Mouse (Mus musculus): Measurements from ENCODE around the gene Dnajb4.

The Dnajb4 gene

GRCm38 (mm10) chr3:152171862-152172261 is 38.2 kb downstream of the Dnajb4 start:
- no peak for DNase-seq (ENCODE audit: low read depth, low spot score)

- DNase-seq (ENCODE audit: low read depth, low spot score): no peak
Observed at GRCm38 (mm10) chr3:152171236-152171635, 38.9 kb downstream of the Dnajb4 start.

GRCm38 (mm10) chr3:152170407-152170806 is 39.7 kb downstream of the Dnajb4 start:
- DNase-seq (ENCODE audit: low read depth, low spot score): no peak

GRCm38 (mm10) chr3:152168007-152168406 is 42.1 kb downstream of the Dnajb4 start:
- DNase-seq (ENCODE audit: low read depth, low spot score): no peak

GRCm38 (mm10) chr3:152166699-152167451 is 43.2 kb downstream of the Dnajb4 start:
- DNase-seq (ENCODE audit: low read depth, low spot score): no peak

GRCm38 (mm10) chr3:152166099-152166423 is 44.0 kb downstream of the Dnajb4 start, which contains the start of gene Gipc2:
TSS of gene Gipc2 (minus strand) at chr3:152166230.
- DNase-seq (ENCODE audit: low read depth, low spot score): no peak

GRCm38 (mm10) chr3:152165351-152166098 is 44.6 kb downstream of the Dnajb4 start:
- no peak for DNase-seq (ENCODE audit: low read depth, low spot score)

GRCm38 (mm10) chr3:152165014-152165350 is 45.1 kb downstream of the Dnajb4 start:
- DNase-seq (ENCODE audit: low read depth, low spot score): no peak

- no peak for DNase-seq (ENCODE audit: low read depth, low spot score)
Observed at GRCm38 (mm10) chr3:152163320-152163719, 46.8 kb downstream of the Dnajb4 start.

GRCm38 (mm10) chr3:152160607-152161006 is 49.5 kb downstream of the Dnajb4 start:
- DNase-seq (ENCODE audit: low read depth, low spot score): no peak

GRCm38 (mm10) chr3:152159321-152159720 is 50.8 kb downstream of the Dnajb4 start:
- no peak for DNase-seq (ENCODE audit: low read depth, low spot score)

GRCm38 (mm10) chr3:152158344-152159291 is 51.5 kb downstream of the Dnajb4 start:
- no peak for DNase-seq (ENCODE audit: low read depth, low spot score)

GRCm38 (mm10) chr3:152156816-152157496 is 53.1 kb downstream of the Dnajb4 start:
- DNase-seq (ENCODE audit: low read depth, low spot score): no peak

GRCm38 (mm10) chr3:152155296-152155948 is 54.7 kb downstream of the Dnajb4 start:
- no peak for DNase-seq (ENCODE audit: low read depth, low spot score)

GRCm38 (mm10) chr3:152154095-152154494 is 56.0 kb downstream of the Dnajb4 start:
- DNase-seq (ENCODE audit: low read depth, low spot score): no peak

- no peak for DNase-seq (ENCODE audit: low read depth, low spot score)
Observed at GRCm38 (mm10) chr3:152153152-152153551, 57.0 kb downstream of the Dnajb4 start.

GRCm38 (mm10) chr3:152152483-152152804 is 57.7 kb downstream of the Dnajb4 start:
- DNase-seq (ENCODE audit: low read depth, low spot score): no peak

GRCm38 (mm10) chr3:152151725-152152482 is 58.2 kb downstream of the Dnajb4 start:
- DNase-seq (ENCODE audit: low read depth, low spot score): no peak

GRCm38 (mm10) chr3:152149863-152150262 is 60.2 kb downstream of the Dnajb4 start:
- no peak for DNase-seq (ENCODE audit: low read depth, low spot score)

- DNase-seq (ENCODE audit: low read depth, low spot score): no peak
Observed at GRCm38 (mm10) chr3:152149449-152149848, 60.7 kb downstream of the Dnajb4 start.

Measured in brain, embryonic 18.5 days (tissue).